23 mouse cellular contexts compared by ENCODE assay signal in genomic region chr12:69464906-69465305, GRCm38 (mm10).
DNase-seq lines count a peak whose midpoint lies in the region; ATAC-seq and TF ChIP-seq lines count a peak whose summit lies in the region.
"Had no signal": no experiment of that assay in that cellular context is flagged by ENCODE, and none has a peak within 500 bp of the region (broad histone marks: within the 10 kb centered on the region; RNA-seq: fewer than 3 reads in every experiment).

No protein-coding gene starts in this region.

- no peak overlapping the region; the same call in 1 of the 2 replicates for H3K27ac ChIP-seq in embryonic facial prominence, embryonic 14.5 days (replicated peaks; ENCODE audit: low read depth, low read length)
- H3K27ac ChIP-seq in embryonic facial prominence, embryonic 10.5 days (replicated peaks): no peak overlapping the region
- H3K27ac ChIP-seq in left cerebral cortex, adult 2 months: no peak overlapping the region
- H3K27ac ChIP-seq: embryonic facial prominence, embryonic 13.5 days; forebrain, embryonic 10.5 days; forebrain, embryonic 12.5 days had no signal

- DNase-seq in embryonic facial prominence, embryonic 14.5 days (ENCODE audit: low spot score): peak; percentile 66
- no peak for DNase-seq in embryonic facial prominence, embryonic 10.5 days (ENCODE audit: low spot score)
- peak; percentile 9 for DNase-seq in left cerebral cortex, postnatal 4 days
- no peak for DNase-seq in left cerebral cortex, adult 2 months (ENCODE audit: extremely low spot score in 1 of 2, low spot score in 2 of 2)
- DNase-seq in ZHBTc4 (ENCODE audit: low read depth, low spot score): peak; percentile 19
- DNase-seq in testis, postnatal 10 days (ENCODE audit: low spot score): peak; percentile 66
- DNase-seq in kidney, adult 8-10 months: no peak
- DNase-seq: adrenal gland, adult 8-10 months; adrenal gland, postnatal 14 days; adrenal gland, postnatal 36 days; B cell, adult 2 months; cerebellum, adult 11-12 months; cerebellum, adult 2 months; cerebellum, adult 9-10 months; cerebellum, postnatal 25 days had no signal

- WGBS in embryonic facial prominence, embryonic 14.5 days: 66% methylated on average over 8 of the region's 8 CpGs
- WGBS in embryonic facial prominence, embryonic 10.5 days: 88% methylated on average over 8 of the region's 8 CpGs

- H3K9me3 ChIP-seq in embryonic facial prominence, embryonic 14.5 days (ENCODE audit: control insufficient read depth, low read length): no peaks in the 10 kb centered on the region
- no peaks in the 10 kb centered on the region for H3K9me3 ChIP-seq in embryonic facial prominence, embryonic 10.5 days
- H3K9me3 ChIP-seq: embryonic facial prominence, embryonic 13.5 days; forebrain, embryonic 10.5 days; forebrain, embryonic 12.5 days had no signal

- H3K9ac ChIP-seq in embryonic facial prominence, embryonic 14.5 days (ENCODE audit: low read depth, low read length): no peak overlapping the region
- H3K9ac ChIP-seq: embryonic facial prominence, embryonic 13.5 days; forebrain, embryonic 12.5 days had no signal

- ATAC-seq in embryonic facial prominence, embryonic 14.5 days (ENCODE audit: low read depth): 0 out of 2 replicates have a peak, but pooled peaks have one; percentile 12
- no peak for ATAC-seq in megakaryocyte-erythroid progenitor cell, adult 5-6 weeks (replicated peaks; ENCODE audit: low FRiP score, low TSS enrichment, poor library complexity, severe bottlenecking)
- ATAC-seq: activated CD4-positive, CD25-positive, alpha-beta regulatory T cell, adult 4 months; forebrain, embryonic 14.5 days; forebrain, embryonic 16.5 days had no signal

- intact Hi-C loops in left cerebral cortex, postnatal 4 days (cut with DNase I): loop anchor here (10.0 kb wide), 1 partner anchor 110 kb away; no protein-coding TSS in a partner anchor
- intact Hi-C loops in left cerebral cortex, adult 2 months (cut with DNase I): no loop called here

- H3K27me3 ChIP-seq in embryonic facial prominence, embryonic 14.5 days (replicated peaks; ENCODE audit: control insufficient read depth, insufficient read depth, low read length): no peaks in the 10 kb centered on the region
- no peaks in the 10 kb centered on the region for H3K27me3 ChIP-seq in embryonic facial prominence, embryonic 10.5 days (replicated peaks; ENCODE audit: low read depth, poor library complexity, severe bottlenecking)
- H3K27me3 ChIP-seq: embryonic facial prominence, embryonic 13.5 days; forebrain, embryonic 12.5 days had no signal

- H3K4me2 ChIP-seq in embryonic facial prominence, embryonic 14.5 days (ENCODE audit: low read depth, low read length): no peak overlapping the region
- H3K4me2 ChIP-seq: embryonic facial prominence, embryonic 13.5 days; forebrain, embryonic 12.5 days had no signal

- no peak for TF ChIP-seq CTCF in left cerebral cortex, adult 2 months (IDR thresholded peaks at IDR 0.05)

- H3K4me3 ChIP-seq in embryonic facial prominence, embryonic 14.5 days (ENCODE audit: low read depth, low read length): no peak overlapping the region
- H3K4me3 ChIP-seq in embryonic facial prominence, embryonic 10.5 days: no peak overlapping the region
- no peak overlapping the region for H3K4me3 ChIP-seq in left cerebral cortex, adult 2 months
- H3K4me3 ChIP-seq: embryonic facial prominence, embryonic 13.5 days; erythroblast, embryonic 14.5 days; forebrain, embryonic 10.5 days; forebrain, embryonic 12.5 days had no signal

- no peaks in the 10 kb centered on the region for H3K36me3 ChIP-seq in embryonic facial prominence, embryonic 14.5 days (ENCODE audit: control insufficient read depth, insufficient read depth, low read length)
- H3K36me3 ChIP-seq in embryonic facial prominence, embryonic 10.5 days (replicated peaks): no peaks in the 10 kb centered on the region
- H3K36me3 ChIP-seq: embryonic facial prominence, embryonic 13.5 days; forebrain, embryonic 10.5 days; forebrain, embryonic 12.5 days had no signal

- H3K4me1 ChIP-seq in embryonic facial prominence, embryonic 14.5 days (ENCODE audit: control insufficient read depth, insufficient read depth, low read length): peaks cover 21% of the 10 kb centered on the region
- H3K4me1 ChIP-seq in embryonic facial prominence, embryonic 10.5 days: peaks cover 26% of the 10 kb centered on the region

Comparison
In these comparisons a context has a peak if more than half of its experiments do, and no peak if none do; other contexts are left out.
1. DNase-seq: peak in embryonic facial prominence, embryonic 14.5 days (single experiment), left cerebral cortex, postnatal 4 days (single experiment), ZHBTc4 (single experiment) and testis, postnatal 10 days (single experiment); none in embryonic facial prominence, embryonic 10.5 days (single experiment), left cerebral cortex, adult 2 months (0 of 2) and kidney, adult 8-10 months (0 of 2).